Mouse (Mus musculus): Measurements from ENCODE around the gene Pappa.

Pappa gene

GRCm38 (mm10) chr4:65123741-65124224 lies at the start of gene Pappa:
Gene Pappa, plus strand, starts transcription at chr4:65124174.
- peak; percentile 25 for DNase-seq

GRCm38 (mm10) chr4:65077906-65078615 lies 45.9 kb upstream of the Pappa start:
- peak; percentile 57 to 69 for DNase-seq

GRCm38 (mm10) chr4:65086864-65087263 lies 37.1 kb upstream of the Pappa start:
- no peak for DNase-seq

GRCm38 (mm10) chr4:65087592-65087991 lies 36.4 kb upstream of the Pappa start:
- no peak for DNase-seq

GRCm38 (mm10) chr4:65092191-65092590 lies 31.8 kb upstream of the Pappa start:
- peak in 1 of 2 experiments; percentile 26 for DNase-seq

GRCm38 (mm10) chr4:65120329-65120728 lies 3.6 kb upstream of the Pappa start:
- DNase-seq: no peak

GRCm38 (mm10) chr4:65122841-65123240 lies 1.1 kb upstream of the Pappa start:
- peak in 1 of 2 experiments; percentile 31 for DNase-seq

GRCm38 (mm10) chr4:65124369-65125151 lies 586 bp downstream of the Pappa start:
- DNase-seq: peak; percentile 56

GRCm38 (mm10) chr4:65125341-65126332 lies 1.7 kb downstream of the Pappa start:
- peak; percentile 75 to 81 for DNase-seq

- peak; percentile 59 to 81 for DNase-seq
These were observed 2.7 kb downstream of the Pappa start for GRCm38 (mm10) chr4:65126451-65127290.

- DNase-seq: peak; percentile 76
These were observed 3.3 kb downstream of the Pappa start for GRCm38 (mm10) chr4:65127291-65127590.

GRCm38 (mm10) chr4:65132657-65133056 lies 8.7 kb downstream of the Pappa start:
- no peak for DNase-seq

GRCm38 (mm10) chr4:65134358-65134757 lies 10.4 kb downstream of the Pappa start:
- no peak for DNase-seq

- no peak for DNase-seq
These were observed 11.1 kb downstream of the Pappa start for GRCm38 (mm10) chr4:65135109-65135508.

GRCm38 (mm10) chr4:65136541-65136940 lies 12.6 kb downstream of the Pappa start:
- DNase-seq: no peak

- DNase-seq: no peak
These were observed 23.0 kb downstream of the Pappa start for GRCm38 (mm10) chr4:65146936-65147335.

- DNase-seq: no peak
These were observed 29.6 kb downstream of the Pappa start for GRCm38 (mm10) chr4:65153601-65154000.

GRCm38 (mm10) chr4:65156231-65156630 lies 32.3 kb downstream of the Pappa start:
- DNase-seq: no peak

- DNase-seq: peak; percentile 41 to 57
These were observed 34.7 kb downstream of the Pappa start for GRCm38 (mm10) chr4:65158651-65159050.

- DNase-seq: peak in 1 of 2 experiments; percentile 26
These were observed 35.5 kb downstream of the Pappa start for GRCm38 (mm10) chr4:65159481-65159880.

GRCm38 (mm10) chr4:65163698-65164097 lies 39.7 kb downstream of the Pappa start:
- DNase-seq: no peak
